Mouse (Mus musculus): ENCODE results near the gene Ano6. TPM values are rescaled to one million over a fixed set of nuclear protein-coding genes. Genes with fewer than 3 reads are reported as not detected.
A peak's percentile ranks its signal among the peaks of the same experiment; 100 is the strongest.

Gene Ano6
- polyA plus RNA-seq, 1 experiment from 2014 or later, result 6.9 TPM

DNA sequence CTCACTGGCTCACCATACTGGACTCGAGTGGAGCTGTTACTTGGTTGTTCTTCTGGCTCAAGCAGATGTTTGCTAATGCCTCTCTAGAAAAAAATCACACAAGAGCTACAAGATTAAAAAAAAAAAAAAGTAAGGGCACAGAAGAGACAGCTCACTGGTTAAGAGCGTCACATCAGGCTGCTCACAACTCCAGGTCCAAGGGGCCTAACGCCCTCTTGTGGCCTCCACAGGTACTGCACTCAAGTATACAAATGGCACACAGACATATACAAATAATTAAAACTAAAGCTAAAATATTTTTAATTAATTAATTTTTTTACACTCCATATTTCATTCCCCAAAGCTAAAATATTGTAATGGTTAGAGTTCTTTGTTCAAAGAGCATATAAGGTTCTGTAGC is 3.1 kb upstream of the Ano6 start:
- H3K27ac ChIP-seq (ENCODE audit: low read depth), result no peak overlapping the region
- H3K9me3 ChIP-seq (ENCODE audit: low read length), result no peaks in the 10 kb centered on the region
- ATAC-seq, result no peak
- H3K4me1 ChIP-seq (ENCODE audit: insufficient read depth), result peaks cover 6% of the 10 kb centered on the region; the same call in 1 of the 2 replicates
- TF ChIP-seq CTCF (IDR thresholded peaks at IDR 0.05; ENCODE audit: low read depth) (peak; percentile 60), EP300 (IDR thresholded peaks at IDR 0.05; ENCODE audit: low read depth) (no peak)
- no peak overlapping the region for H3K4me3 ChIP-seq (ENCODE audit: low read depth, low read length)
- H3K36me3 ChIP-seq (replicated peaks; ENCODE audit: insufficient read depth, low read length), result no peaks in the 10 kb centered on the region
- no peak overlapping the region for H3K9ac ChIP-seq (replicated peaks)
- 57% methylated on average over 3 of the region's 3 CpGs for WGBS (ENCODE audit: insufficient replicate concordance)
- H3K4me2 ChIP-seq (ENCODE audit: low read depth, low read length), result no peak overlapping the region
- no peak for DNase-seq
- H3K27me3 ChIP-seq (ENCODE audit: insufficient read depth, low read length), result no peaks in the 10 kb centered on the region

DNA sequence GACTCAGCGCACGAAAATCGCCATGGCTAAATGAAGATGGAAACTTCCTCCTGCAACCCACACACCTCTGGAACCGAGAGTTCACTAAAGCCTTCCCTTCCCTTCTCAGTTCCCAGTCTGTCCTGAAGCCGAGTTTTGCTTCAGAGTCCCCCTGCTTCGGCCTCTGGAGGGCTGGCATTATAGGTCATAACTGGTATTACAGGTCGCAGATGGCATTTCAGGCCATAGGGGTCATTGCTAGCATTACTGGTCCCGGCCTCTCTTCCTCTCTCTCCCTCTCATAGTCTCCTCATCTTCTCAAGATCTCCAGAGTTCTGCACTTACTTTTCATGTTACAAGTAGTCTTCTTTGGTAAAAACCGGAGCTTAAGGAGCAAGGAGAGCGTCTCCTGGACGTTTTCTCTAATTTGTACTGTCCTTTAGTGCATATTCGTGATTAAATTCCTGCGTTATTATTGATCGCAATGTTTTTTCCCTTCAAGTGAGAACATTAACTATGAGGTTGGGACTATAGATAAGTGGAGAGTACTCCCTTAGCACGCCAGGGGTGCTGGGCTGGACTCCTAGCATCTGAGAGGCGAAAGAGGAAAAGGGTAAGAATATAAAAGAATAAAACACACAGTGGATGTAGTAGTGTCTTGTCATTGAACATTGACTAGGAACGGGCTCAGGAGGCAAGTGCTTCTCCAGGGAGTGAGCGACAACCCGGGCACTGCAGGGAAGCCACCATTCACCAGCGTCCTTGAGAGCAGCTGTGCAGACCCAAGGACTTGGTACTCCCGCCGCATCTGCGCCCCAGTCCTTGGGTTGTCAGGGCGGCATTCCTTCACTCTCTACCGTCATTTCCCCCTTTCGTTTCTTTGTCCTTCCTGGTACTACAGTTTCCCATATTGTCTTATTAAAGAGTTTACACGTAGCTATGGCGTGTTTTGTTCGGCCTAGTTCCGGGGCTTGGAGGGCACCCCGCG is 798 bp upstream of the Ano6 start:
- peak; percentile 17 for ATAC-seq
- H3K27ac ChIP-seq (ENCODE audit: low read depth), result peak overlapping the region; percentile 80

GRCm38 (mm10) chr15:95791141-95791791 is 623 bp downstream of the Ano6 start:
- H3K27me3 ChIP-seq (ENCODE audit: insufficient read depth, low read length), result no peaks in the 10 kb centered on the region
- peaks cover 25% of the 10 kb centered on the region for H3K4me1 ChIP-seq (ENCODE audit: insufficient read depth)
- H3K4me3 ChIP-seq (ENCODE audit: low read depth, low read length), result peak overlapping the region; percentile 83
- H3K9ac ChIP-seq (replicated peaks), result peak overlapping the region; percentile 79
- no peaks in the 10 kb centered on the region for H3K36me3 ChIP-seq (replicated peaks; ENCODE audit: insufficient read depth, low read length)
- H3K4me2 ChIP-seq (ENCODE audit: low read depth, low read length), result peak overlapping the region; percentile 96
- ATAC-seq (peak; percentile 24), DNase-seq (no peak)
- H3K9me3 ChIP-seq (ENCODE audit: low read length), result no peaks in the 10 kb centered on the region
- WGBS (ENCODE audit: insufficient replicate concordance), result 2% methylated on average over 32 of the region's 32 CpGs
- peak overlapping the region; percentile 80 for H3K27ac ChIP-seq (ENCODE audit: low read depth)
- TF ChIP-seq CTCF (IDR thresholded peaks at IDR 0.05; ENCODE audit: low read depth), result no peak
- no peak for TF ChIP-seq EP300 (IDR thresholded peaks at IDR 0.05; ENCODE audit: low read depth)

More for the DNA sequence above, 798 bp upstream of the Ano6 start:
- Histone ChIP-seq H3K4me1 (ENCODE audit: insufficient read depth) (peaks cover 18% of the 10 kb centered on the region), H3K4me3 (ENCODE audit: low read depth, low read length) (peak overlapping the region; percentile 83), H3K9ac (replicated peaks) (peak overlapping the region; percentile 79), H3K9me3 (ENCODE audit: low read length) (no peaks in the 10 kb centered on the region), H3K27me3 (ENCODE audit: insufficient read depth, low read length) (no peaks in the 10 kb centered on the region), H3K4me2 (ENCODE audit: low read depth, low read length) (peak overlapping the region; percentile 96), H3K36me3 (replicated peaks; ENCODE audit: insufficient read depth, low read length) (no peaks in the 10 kb centered on the region)
- DNase-seq, result peak; percentile 29
- 23% methylated on average over 32 of the region's 32 CpGs for WGBS (ENCODE audit: insufficient replicate concordance)
- TF ChIP-seq EP300 (IDR thresholded peaks at IDR 0.05; ENCODE audit: low read depth), result no peak
- no peak for TF ChIP-seq CTCF (IDR thresholded peaks at IDR 0.05; ENCODE audit: low read depth)

- 57% methylated on average over 5 of the region's 5 CpGs for WGBS (ENCODE audit: insufficient replicate concordance)
- peak overlapping the region; percentile 83 for H3K4me3 ChIP-seq (ENCODE audit: low read depth, low read length)
- no peaks in the 10 kb centered on the region for H3K27me3 ChIP-seq (ENCODE audit: insufficient read depth, low read length)
- no peak overlapping the region for H3K27ac ChIP-seq (ENCODE audit: low read depth)
- no peak for TF ChIP-seq CTCF (IDR thresholded peaks at IDR 0.05; ENCODE audit: low read depth)
- no peak for TF ChIP-seq EP300 (IDR thresholded peaks at IDR 0.05; ENCODE audit: low read depth)
- H3K36me3 ChIP-seq (replicated peaks; ENCODE audit: insufficient read depth, low read length), result no peaks in the 10 kb centered on the region
- DNase-seq (no peak), ATAC-seq (no peak)
- H3K4me1 ChIP-seq (ENCODE audit: insufficient read depth), result peaks cover 25% of the 10 kb centered on the region
- peak overlapping the region; percentile 79 for H3K9ac ChIP-seq (replicated peaks)
- peak overlapping the region; percentile 96 for H3K4me2 ChIP-seq (ENCODE audit: low read depth, low read length)
- H3K9me3 ChIP-seq (ENCODE audit: low read length), result no peaks in the 10 kb centered on the region
Measured at GRCm38 (mm10) chr15:95791855-95792254, 1.2 kb downstream of the Ano6 start.

GRCm38 (mm10) chr15:95792261-95793260 is 1.9 kb downstream of the Ano6 start:
- peaks cover 25% of the 10 kb centered on the region for H3K4me1 ChIP-seq (ENCODE audit: insufficient read depth)
- 0 out of 2 replicates have a peak overlapping the region, but pooled peaks have one; percentile 83 for H3K4me3 ChIP-seq (ENCODE audit: low read depth, low read length)
- DNase-seq (peak; percentile 33), ATAC-seq (no peak)
- H3K36me3 ChIP-seq (replicated peaks; ENCODE audit: insufficient read depth, low read length), result no peaks in the 10 kb centered on the region
- H3K9ac ChIP-seq (replicated peaks), result no peak overlapping the region
- H3K4me2 ChIP-seq (ENCODE audit: low read depth, low read length), result peak overlapping the region; percentile 96
- H3K27me3 ChIP-seq (ENCODE audit: insufficient read depth, low read length), result no peaks in the 10 kb centered on the region
- H3K9me3 ChIP-seq (ENCODE audit: low read length), result no peaks in the 10 kb centered on the region
- TF ChIP-seq CTCF (IDR thresholded peaks at IDR 0.05; ENCODE audit: low read depth) (peak; percentile 60), EP300 (IDR thresholded peaks at IDR 0.05; ENCODE audit: low read depth) (no peak)
- WGBS (ENCODE audit: insufficient replicate concordance), result 68% methylated on average over 25 of the region's 25 CpGs
- no peak overlapping the region for H3K27ac ChIP-seq (ENCODE audit: low read depth)
